Mouse (Mus musculus) G1E (cell line): ENCODE data around the gene Def6.

ENCODE experiments used
- CTCF ChIP-seq: IDR thresholded peaks from 2 replicates; pipeline ENCODE4 v1.5.1; 2012; ENCODE audit warnings: low read depth, low read length, inconsistent platforms, mixed read lengths
- GATA1 ChIP-seq: IDR thresholded peaks from 2 replicates; pipeline ENCODE4 v1.6.1; 2012; ENCODE audit warnings: borderline replicate concordance, low read length, inconsistent platforms, mixed read lengths
- POLR2AphosphoS5 ChIP-seq: IDR thresholded peaks from 2 replicates; pipeline ENCODE4 v1.6.1; 2012; ENCODE audit warnings: low read depth, low read length, inconsistent platforms; ENCODE audit not compliant: insufficient replicate concordance
- TAL1 ChIP-seq: conservative IDR thresholded peaks from 2 replicates; pipeline ENCODE4 v1.6.1; 2012; ENCODE audit warnings: low read depth, low read length, inconsistent platforms, mixed read lengths

- TF ChIP-seq POLR2AphosphoS5 (no peak), CTCF (no peak), GATA1 (no peak), TAL1 (no peak)
These were observed 47.2 kb upstream of the Def6 start for GRCm38 (mm10) chr17:28160361-28160760.
